Mouse (Mus musculus): ENCODE measurements at regions not wholly inside any gene's neighbourhood (a gene's known extent, or its start where the extent isn't known, plus 50 kb on each side); places are given as distances from the start of the nearest gene placed in this dataset.

GRCm38 (mm10) chr16:51577915-51578593, 453.0 kb upstream of the Cblb start:
- no peaks in the 10 kb centered on the region for H3K4me1 ChIP-seq
- no peak overlapping the region for H3K4me3 ChIP-seq
- H3K9me3 ChIP-seq = no peaks in the 10 kb centered on the region
- no peaks in the 10 kb centered on the region for H3K36me3 ChIP-seq (replicated peaks)
- no peaks in the 10 kb centered on the region for H3K27me3 ChIP-seq (ENCODE audit: poor library complexity, severe bottlenecking)
- WGBS = 80% methylated on average over 2 of the region's 2 CpGs
- no peak for DNase-seq (ENCODE audit: extremely low spot score, low spot score)
- no peak overlapping the region for H3K27ac ChIP-seq

DNA sequence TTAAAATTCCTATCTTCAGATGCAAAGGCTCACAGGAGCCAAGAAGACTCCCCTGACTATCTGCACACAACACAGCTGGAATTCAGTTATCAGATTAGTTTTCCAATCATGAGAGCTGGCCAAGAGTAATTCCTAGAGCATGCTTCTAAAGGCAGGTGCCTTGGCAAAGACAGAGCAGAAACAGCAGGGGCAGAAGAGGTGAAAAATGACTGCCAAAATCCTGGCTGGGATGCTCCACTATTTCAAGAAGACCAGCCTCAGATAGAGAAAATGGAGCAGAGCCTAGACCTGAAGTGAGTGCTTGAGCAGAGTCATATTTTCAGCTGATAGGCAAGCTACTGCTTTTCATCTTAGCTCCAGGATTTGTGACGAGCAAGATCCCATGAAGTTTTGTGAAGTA, 450.5 kb upstream of the Cblb start:
- DNase-seq (ENCODE audit: extremely low spot score, low spot score) = no peak
- Histone ChIP-seq H3K27ac (no peak overlapping the region), H3K9me3 (no peaks in the 10 kb centered on the region), H3K27me3 (ENCODE audit: poor library complexity, severe bottlenecking) (no peaks in the 10 kb centered on the region), H3K4me1 (no peaks in the 10 kb centered on the region), H3K36me3 (replicated peaks) (no peaks in the 10 kb centered on the region), H3K4me3 (no peak overlapping the region)
- 72% methylated on average over 1 of the region's 1 CpGs for WGBS

GRCm38 (mm10) chr16:51589924-51590397, 441.1 kb upstream of the Cblb start:
- H3K4me1 ChIP-seq = peaks cover 12% of the 10 kb centered on the region
- H3K36me3 ChIP-seq (replicated peaks) = no peaks in the 10 kb centered on the region
- H3K9me3 ChIP-seq = no peaks in the 10 kb centered on the region
- no peak for DNase-seq (ENCODE audit: extremely low spot score, low spot score)
- WGBS = 6% methylated on average over 2 of the region's 2 CpGs
- H3K27me3 ChIP-seq (ENCODE audit: poor library complexity, severe bottlenecking) = no peaks in the 10 kb centered on the region
- no peak overlapping the region for H3K27ac ChIP-seq
- H3K4me3 ChIP-seq = no peak overlapping the region

DNA sequence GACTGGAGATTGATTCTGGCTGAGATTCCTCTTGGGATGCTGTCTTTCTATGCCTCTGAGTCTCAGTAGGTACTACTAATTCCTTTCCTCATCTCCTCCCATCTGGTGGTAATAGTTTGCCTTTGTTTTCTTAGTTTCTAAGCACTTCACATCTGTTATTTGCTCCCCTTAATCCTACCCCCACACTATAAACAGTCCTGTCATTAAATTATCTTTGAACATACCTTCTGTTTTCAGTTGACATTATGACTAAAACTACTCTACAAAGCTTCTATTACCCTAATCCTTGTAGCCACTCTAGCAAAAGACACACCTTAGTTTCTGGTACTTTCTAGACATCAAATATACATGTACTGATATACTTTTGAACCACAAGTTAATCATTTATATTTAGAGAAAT, 413.4 kb upstream of the Cblb start:
- H3K4me1 ChIP-seq = no peaks in the 10 kb centered on the region
- no peak overlapping the region for H3K4me3 ChIP-seq
- H3K27me3 ChIP-seq (ENCODE audit: poor library complexity, severe bottlenecking) = no peaks in the 10 kb centered on the region
- no peaks in the 10 kb centered on the region for H3K9me3 ChIP-seq
- H3K36me3 ChIP-seq (replicated peaks) = no peaks in the 10 kb centered on the region
- DNase-seq (ENCODE audit: extremely low spot score, low spot score) = no peak
- H3K27ac ChIP-seq = no peak overlapping the region

DNA sequence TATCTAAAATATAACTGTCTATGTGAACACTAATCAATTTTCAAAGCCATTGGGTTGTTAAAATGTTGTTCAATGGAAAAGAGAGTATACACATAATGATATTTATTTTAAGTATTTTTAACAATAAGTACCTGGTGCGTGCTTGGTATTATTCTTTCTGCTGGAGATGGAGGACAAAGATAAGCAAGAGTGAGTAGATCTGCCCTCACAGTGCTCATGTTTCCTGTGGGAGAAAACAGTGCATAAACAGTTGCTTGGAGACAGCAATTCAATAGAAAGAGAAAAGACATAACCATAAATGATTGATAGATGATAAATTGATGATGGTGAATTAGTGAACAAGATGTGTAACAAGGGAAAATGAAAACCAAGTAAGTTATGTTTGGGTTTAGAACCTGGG, 384.4 kb upstream of the Cblb start:
- H3K4me1 ChIP-seq = no peaks in the 10 kb centered on the region
- no peaks in the 10 kb centered on the region for H3K27me3 ChIP-seq (ENCODE audit: poor library complexity, severe bottlenecking)
- 90% methylated on average over 1 of the region's 1 CpGs for WGBS
- H3K27ac ChIP-seq = no peak overlapping the region
- H3K4me3 ChIP-seq = no peak overlapping the region
- H3K36me3 ChIP-seq (replicated peaks) = no peaks in the 10 kb centered on the region
- no peak for DNase-seq (ENCODE audit: extremely low spot score, low spot score)
- no peaks in the 10 kb centered on the region for H3K9me3 ChIP-seq

- Histone ChIP-seq H3K4me3 (no peak overlapping the region), H3K36me3 (replicated peaks) (no peaks in the 10 kb centered on the region), H3K4me1 (no peaks in the 10 kb centered on the region), H3K9me3 (no peaks in the 10 kb centered on the region), H3K27me3 (ENCODE audit: poor library complexity, severe bottlenecking) (no peaks in the 10 kb centered on the region), H3K27ac (no peak overlapping the region)
- WGBS = 83% methylated on average over 5 of the region's 5 CpGs
- DNase-seq (ENCODE audit: extremely low spot score, low spot score) = no peak
These were observed 380.9 kb upstream of the Cblb start for GRCm38 (mm10) chr16:51650100-51650499.

- Histone ChIP-seq H3K4me3 (no peak overlapping the region), H3K4me1 (no peaks in the 10 kb centered on the region), H3K27me3 (ENCODE audit: poor library complexity, severe bottlenecking) (no peaks in the 10 kb centered on the region), H3K27ac (no peak overlapping the region), H3K36me3 (replicated peaks) (no peaks in the 10 kb centered on the region), H3K9me3 (no peaks in the 10 kb centered on the region)
- DNase-seq (ENCODE audit: extremely low spot score, low spot score) = no peak
- 94% methylated on average over 5 of the region's 5 CpGs for WGBS
These were observed 380.3 kb upstream of the Cblb start for GRCm38 (mm10) chr16:51650683-51651082.

- H3K27ac ChIP-seq = no peak overlapping the region
- H3K4me1 ChIP-seq = no peaks in the 10 kb centered on the region
- no peaks in the 10 kb centered on the region for H3K9me3 ChIP-seq
- no peak overlapping the region for H3K4me3 ChIP-seq
- DNase-seq (ENCODE audit: extremely low spot score, low spot score) = no peak
- 91% methylated on average over 1 of the region's 1 CpGs for WGBS
- H3K36me3 ChIP-seq (replicated peaks) = no peaks in the 10 kb centered on the region
- no peaks in the 10 kb centered on the region for H3K27me3 ChIP-seq (ENCODE audit: poor library complexity, severe bottlenecking)
These were observed 369.3 kb upstream of the Cblb start for GRCm38 (mm10) chr16:51661693-51662092.

DNA sequence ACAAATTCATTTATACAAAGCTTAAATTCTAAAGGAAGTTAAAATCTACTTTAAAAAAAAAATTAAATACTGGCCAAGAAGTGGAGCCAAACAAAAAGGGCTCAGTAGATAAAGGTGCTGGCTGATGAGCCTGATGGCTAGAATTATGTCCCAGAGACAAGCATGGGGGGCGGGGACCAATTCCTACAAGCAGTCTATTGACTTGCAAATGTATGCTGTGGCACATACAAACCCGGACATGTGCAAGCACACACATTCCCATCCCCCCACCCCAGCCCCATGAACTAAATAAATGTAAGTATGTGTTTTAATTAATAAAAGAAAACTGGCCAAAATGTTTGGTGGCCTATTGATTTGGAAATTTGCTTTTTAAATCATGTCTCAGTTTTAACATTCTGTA, 366.7 kb upstream of the Cblb start:
- WGBS = 69% methylated on average over 2 of the region's 2 CpGs
- H3K4me1 ChIP-seq = no peaks in the 10 kb centered on the region
- H3K4me3 ChIP-seq = no peak overlapping the region
- H3K27me3 ChIP-seq (ENCODE audit: poor library complexity, severe bottlenecking) = no peaks in the 10 kb centered on the region
- DNase-seq (ENCODE audit: extremely low spot score, low spot score) = no peak
- no peak overlapping the region for H3K27ac ChIP-seq
- H3K36me3 ChIP-seq (replicated peaks) = no peaks in the 10 kb centered on the region
- H3K9me3 ChIP-seq = no peaks in the 10 kb centered on the region

- no peak for DNase-seq (ENCODE audit: extremely low spot score, low spot score)
- Histone ChIP-seq H3K27ac (no peak overlapping the region), H3K27me3 (ENCODE audit: poor library complexity, severe bottlenecking) (no peaks in the 10 kb centered on the region), H3K4me3 (no peak overlapping the region), H3K9me3 (no peaks in the 10 kb centered on the region), H3K4me1 (no peaks in the 10 kb centered on the region), H3K36me3 (replicated peaks) (no peaks in the 10 kb centered on the region)
- 93% methylated on average over 3 of the region's 3 CpGs for WGBS
These were observed 355.9 kb upstream of the Cblb start for GRCm38 (mm10) chr16:51675101-51675500.

DNA sequence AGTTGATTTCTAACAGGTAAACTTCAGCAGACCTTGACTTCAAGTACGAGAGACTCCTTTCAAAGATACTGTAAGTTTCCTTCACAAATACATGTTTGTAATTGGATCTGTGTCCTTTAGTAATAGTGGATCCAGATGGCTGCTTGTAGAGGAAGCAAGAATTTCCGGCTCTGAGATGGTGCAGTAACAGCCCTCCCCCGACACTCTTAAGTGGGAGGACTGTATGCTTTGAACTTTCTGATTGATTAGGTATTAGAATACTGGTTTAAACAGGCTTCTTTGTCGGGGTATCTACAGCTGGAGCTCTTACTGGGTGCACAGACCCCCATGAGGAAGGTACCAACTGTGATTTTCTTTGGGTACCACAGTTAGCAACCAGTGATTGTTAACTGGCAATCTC, 355.0 kb upstream of the Cblb start:
- H3K36me3 ChIP-seq (replicated peaks) = no peaks in the 10 kb centered on the region
- H3K4me3 ChIP-seq = no peak overlapping the region
- WGBS = 56% methylated on average over 4 of the region's 4 CpGs
- H3K4me1 ChIP-seq = no peaks in the 10 kb centered on the region
- DNase-seq (ENCODE audit: extremely low spot score, low spot score) = no peak
- no peaks in the 10 kb centered on the region for H3K27me3 ChIP-seq (ENCODE audit: poor library complexity, severe bottlenecking)
- no peaks in the 10 kb centered on the region for H3K9me3 ChIP-seq
- no peak overlapping the region for H3K27ac ChIP-seq

- Histone ChIP-seq H3K27me3 (ENCODE audit: poor library complexity, severe bottlenecking) (no peaks in the 10 kb centered on the region), H3K27ac (no peak overlapping the region), H3K4me1 (no peaks in the 10 kb centered on the region), H3K9me3 (no peaks in the 10 kb centered on the region; the same call in 1 of the 2 replicates), H3K4me3 (no peak overlapping the region), H3K36me3 (replicated peaks) (no peaks in the 10 kb centered on the region)
- DNase-seq (ENCODE audit: extremely low spot score, low spot score) = no peak
- 94% methylated on average over 3 of the region's 3 CpGs for WGBS
These were observed 340.2 kb upstream of the Cblb start for GRCm38 (mm10) chr16:51690861-51691260.

- no peaks in the 10 kb centered on the region for H3K4me1 ChIP-seq
- H3K9me3 ChIP-seq = no peaks in the 10 kb centered on the region
- H3K27me3 ChIP-seq (ENCODE audit: poor library complexity, severe bottlenecking) = no peaks in the 10 kb centered on the region
- 91% methylated on average over 2 of the region's 2 CpGs for WGBS
- H3K36me3 ChIP-seq (replicated peaks) = no peaks in the 10 kb centered on the region
- H3K4me3 ChIP-seq = no peak overlapping the region
- DNase-seq (ENCODE audit: extremely low spot score, low spot score) = no peak
- H3K27ac ChIP-seq = no peak overlapping the region
These were observed 326.0 kb upstream of the Cblb start for GRCm38 (mm10) chr16:51705026-51705425.

DNA sequence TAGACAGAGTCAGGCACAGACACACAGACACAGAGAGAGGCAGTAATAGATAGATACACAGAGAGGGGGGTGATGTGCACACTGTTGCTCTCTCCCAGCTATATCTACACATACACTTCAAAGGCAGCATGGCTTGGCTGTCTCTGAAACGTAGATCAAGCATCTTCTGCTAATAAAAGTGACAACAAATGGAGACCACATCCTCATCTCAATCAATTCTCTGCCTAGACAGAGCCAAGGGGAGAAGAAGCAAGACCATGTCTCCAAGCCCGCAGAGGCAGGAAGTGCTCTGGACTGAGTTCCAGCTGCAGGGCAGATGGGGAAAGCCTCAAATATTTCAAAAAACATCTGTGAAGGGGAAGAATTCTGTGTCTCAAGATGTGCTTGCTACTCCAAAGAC, 312.3 kb upstream of the Cblb start:
- H3K9me3 ChIP-seq = no peaks in the 10 kb centered on the region
- no peaks in the 10 kb centered on the region for H3K4me1 ChIP-seq
- H3K36me3 ChIP-seq (replicated peaks) = no peaks in the 10 kb centered on the region
- H3K27ac ChIP-seq = no peak overlapping the region
- WGBS = 80% methylated on average over 2 of the region's 2 CpGs
- no peak for DNase-seq (ENCODE audit: extremely low spot score, low spot score)
- H3K27me3 ChIP-seq (ENCODE audit: poor library complexity, severe bottlenecking) = no peaks in the 10 kb centered on the region
- H3K4me3 ChIP-seq = no peak overlapping the region

All from forebrain, embryonic 10.5 days (tissue).